Mouse (Mus musculus): ENCODE data around the gene Tsc22d3.

DNA sequence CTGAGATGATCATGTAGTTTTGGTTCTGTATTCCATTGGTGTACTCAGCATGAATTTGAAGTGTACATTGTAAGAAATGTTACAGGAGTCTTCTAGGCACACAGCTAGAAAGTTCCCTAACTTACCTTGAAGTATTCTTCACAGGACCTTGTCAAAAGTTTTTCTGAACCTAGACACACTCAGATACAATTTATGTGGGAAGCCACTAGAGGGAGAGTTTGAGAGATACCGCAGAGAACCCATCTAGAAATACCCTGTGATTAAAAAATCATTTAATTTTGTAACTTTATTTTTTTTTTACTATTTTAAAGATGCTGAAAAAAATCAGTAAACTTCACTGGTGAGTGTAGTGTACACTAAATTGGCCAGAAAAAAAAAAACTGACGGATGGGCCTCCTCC lies 39.1 kb upstream of the Tsc22d3 start:
- TF ChIP-seq CTCF (IDR thresholded peaks at IDR 0.05; ENCODE audit: control insufficient read depth, insufficient read depth, insufficient read length) (no peak), USF1 (IDR thresholded peaks at IDR 0.05; ENCODE audit: low read depth) (no peak), MYOG (IDR thresholded peaks at IDR 0.05; ENCODE audit: control insufficient read depth, extremely low read depth, insufficient read length) (no peak), CEBPB (IDR thresholded peaks at IDR 0.05; ENCODE audit: low read depth) (no peak), MAX (IDR thresholded peaks at IDR 0.05) (no peak)
